Mouse (Mus musculus): ENCODE measurements around the gene Rab11b. TPM values are rescaled to one million over a fixed set of nuclear protein-coding genes. Genes with fewer than 3 reads are reported as not detected.

The Rab11b gene
- 270 and 277 TPM in 2 replicates for polyA plus RNA-seq (2014; fragmentation: Nextera tagmentation; extraction: Ambion mirVana)

DNA sequence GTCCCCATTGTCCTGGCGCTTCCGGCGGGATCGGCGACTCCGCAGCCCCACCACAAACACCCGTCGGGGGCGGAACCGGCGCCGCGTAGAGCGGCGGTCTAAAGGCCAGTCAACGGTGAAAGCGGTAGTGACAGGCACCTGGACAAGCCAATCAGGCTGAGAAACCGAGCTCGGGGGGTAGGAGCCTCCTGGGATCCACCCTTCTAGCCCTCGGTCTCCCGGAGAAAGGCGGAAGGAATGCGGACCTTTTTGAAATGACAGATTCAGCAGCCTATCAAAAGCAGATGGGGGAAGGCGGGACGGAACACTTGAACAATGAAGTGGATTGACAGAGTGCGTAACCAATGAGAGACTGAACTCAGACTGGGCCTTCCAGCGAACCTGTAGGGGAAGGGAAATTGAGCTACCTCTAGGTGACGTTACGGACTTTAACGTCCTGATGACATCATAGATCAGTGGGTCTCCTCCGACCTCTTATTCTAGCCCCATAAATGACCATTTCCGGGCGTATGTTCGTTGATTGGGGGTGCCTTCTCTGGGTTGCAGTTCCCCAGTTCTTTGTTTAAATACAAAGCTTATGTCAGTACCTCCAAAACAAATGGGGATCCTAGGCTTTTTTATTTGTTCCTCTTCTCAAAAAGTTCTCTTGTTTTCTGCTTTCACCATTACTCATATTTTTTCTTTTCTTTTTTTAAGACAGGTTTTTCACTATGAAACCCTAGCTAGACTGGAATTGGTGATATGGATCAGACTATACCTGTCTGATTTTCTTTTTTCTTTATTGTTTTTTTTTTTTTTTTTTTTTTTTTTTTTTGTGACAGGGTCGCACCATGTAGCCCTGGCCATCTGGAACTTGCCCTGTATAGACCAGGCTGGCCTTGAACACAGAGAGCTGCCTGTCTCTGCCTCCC, at the start of gene Rab11b:
Gene Rab11b, minus strand, starts transcription at position 276 of the 911 bp plus-strand sequence.
- no peaks in the 10 kb centered on the region for H3K27me3 ChIP-seq (ENCODE audit: control insufficient read depth, insufficient read depth, low read length)
- H3K9me3 ChIP-seq (ENCODE audit: control insufficient read depth, low read length) = no peaks in the 10 kb centered on the region
- H3K27ac ChIP-seq (replicated peaks; ENCODE audit: low read depth, low read length) = peak within 1 kb of the TSS; percentile 99
- DNase-seq (ENCODE audit: low spot score) = peak; percentile 99
- no peaks in the 10 kb centered on the region for H3K36me3 ChIP-seq (ENCODE audit: control insufficient read depth, insufficient read depth, low read length)
- peaks cover 13% of the 10 kb centered on the region for H3K4me1 ChIP-seq (ENCODE audit: control insufficient read depth, insufficient read depth, low read length)
- peak within 1 kb of the TSS; percentile 99 for H3K9ac ChIP-seq (ENCODE audit: low read length)
- peak; percentile 99 for ATAC-seq (ENCODE audit: insufficient number of reproducible peaks, low FRiP score, low TSS enrichment, low read depth)
- H3K4me3 ChIP-seq (ENCODE audit: low read depth, low read length) = peak within 1 kb of the TSS; percentile 80
- peak within 1 kb of the TSS; percentile 57 for H3K4me2 ChIP-seq (ENCODE audit: low read depth, severe bottlenecking)
- 3% methylated on average over 35 of the region's 35 CpGs for WGBS

DNA sequence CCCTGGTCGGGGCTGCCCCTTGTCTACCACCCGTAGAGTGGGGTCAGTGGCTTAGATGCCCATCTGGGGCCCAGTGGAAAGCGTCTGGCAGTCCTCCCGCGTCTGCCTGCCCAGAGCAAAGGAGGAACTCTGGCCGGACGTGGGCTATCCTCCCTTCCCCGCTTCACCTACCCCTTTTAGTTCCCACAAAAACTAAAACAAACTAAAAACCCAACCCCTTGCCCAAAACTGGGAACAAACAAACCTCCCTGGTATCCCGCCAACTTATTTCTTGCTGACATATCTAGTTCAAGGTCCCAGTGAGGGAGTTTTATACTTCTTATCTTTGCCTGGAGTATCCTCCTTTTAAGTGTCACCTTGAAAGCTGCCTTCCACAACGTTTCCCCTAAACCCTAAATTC, 47.9 kb upstream of the Rab11b start:
- no peak for DNase-seq (ENCODE audit: low spot score)
- H3K27ac ChIP-seq (replicated peaks; ENCODE audit: low read depth, low read length) = no peak overlapping the region
- H3K9me3 ChIP-seq (ENCODE audit: control insufficient read depth, low read length) = no peaks in the 10 kb centered on the region; the same call in 1 of the 2 replicates
- H3K4me2 ChIP-seq (ENCODE audit: low read depth, severe bottlenecking) = no peak overlapping the region
- H3K4me3 ChIP-seq (ENCODE audit: low read depth, low read length) = no peak overlapping the region
- no peaks in the 10 kb centered on the region for H3K4me1 ChIP-seq (ENCODE audit: control insufficient read depth, insufficient read depth, low read length)
- no peak overlapping the region for H3K9ac ChIP-seq (ENCODE audit: low read length)
- no peaks in the 10 kb centered on the region; the same call in 1 of the 2 replicates for H3K27me3 ChIP-seq (ENCODE audit: control insufficient read depth, insufficient read depth, low read length)
- 42% methylated on average over 10 of the region's 10 CpGs for WGBS
- no peaks in the 10 kb centered on the region for H3K36me3 ChIP-seq (ENCODE audit: control insufficient read depth, insufficient read depth, low read length)
- ATAC-seq (ENCODE audit: insufficient number of reproducible peaks, low FRiP score, low TSS enrichment, low read depth) = no peak

DNA sequence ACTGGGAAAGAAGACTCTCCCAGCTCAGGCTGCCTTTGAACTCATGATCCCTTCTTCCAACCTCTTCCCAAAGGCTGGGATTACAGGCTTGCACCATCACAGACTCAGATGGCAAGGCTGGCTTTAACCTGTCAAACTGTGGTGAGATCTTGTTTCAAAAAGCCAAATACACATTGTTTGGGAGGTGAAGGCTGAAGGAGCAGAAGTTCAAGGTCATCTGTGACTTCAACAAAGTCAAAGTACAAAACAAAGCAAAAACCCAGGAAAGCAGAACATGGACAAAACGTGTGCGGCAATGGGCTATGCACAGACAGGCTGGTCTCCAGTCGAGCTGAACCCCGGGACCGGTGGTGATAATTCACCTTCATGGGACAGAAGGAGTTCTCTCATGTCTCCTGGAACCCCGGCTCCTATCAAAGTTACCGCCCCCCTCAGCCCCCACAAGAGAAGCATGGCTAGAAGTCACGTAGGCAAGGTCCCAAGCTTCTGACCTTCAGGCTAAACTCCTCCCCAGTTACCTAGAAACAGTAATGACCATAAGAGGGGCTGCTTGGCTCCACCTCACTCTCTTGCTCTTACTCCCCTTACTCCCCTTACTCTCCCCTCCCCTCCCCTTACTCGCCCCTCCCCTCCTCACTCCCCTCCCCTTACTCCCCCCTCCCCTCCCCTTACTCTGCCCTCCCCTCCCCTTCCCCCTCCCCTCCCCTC, 47.0 kb upstream of the Rab11b start:
- Histone ChIP-seq H3K4me3 (ENCODE audit: low read depth, low read length) (no peak overlapping the region), H3K4me2 (ENCODE audit: low read depth, severe bottlenecking) (no peak overlapping the region), H3K27ac (replicated peaks; ENCODE audit: low read depth, low read length) (no peak overlapping the region), H3K36me3 (ENCODE audit: control insufficient read depth, insufficient read depth, low read length) (no peaks in the 10 kb centered on the region), H3K27me3 (ENCODE audit: control insufficient read depth, insufficient read depth, low read length) (no peaks in the 10 kb centered on the region; the same call in 1 of the 2 replicates), H3K9ac (ENCODE audit: low read length) (no peak overlapping the region), H3K9me3 (ENCODE audit: control insufficient read depth, low read length) (no peaks in the 10 kb centered on the region; the same call in 1 of the 2 replicates), H3K4me1 (ENCODE audit: control insufficient read depth, insufficient read depth, low read length) (no peaks in the 10 kb centered on the region)
- DNase-seq (ENCODE audit: low spot score) (no peak), ATAC-seq (ENCODE audit: insufficient number of reproducible peaks, low FRiP score, low TSS enrichment, low read depth) (no peak)
- 59% methylated on average over 8 of the region's 9 CpGs for WGBS

DNA sequence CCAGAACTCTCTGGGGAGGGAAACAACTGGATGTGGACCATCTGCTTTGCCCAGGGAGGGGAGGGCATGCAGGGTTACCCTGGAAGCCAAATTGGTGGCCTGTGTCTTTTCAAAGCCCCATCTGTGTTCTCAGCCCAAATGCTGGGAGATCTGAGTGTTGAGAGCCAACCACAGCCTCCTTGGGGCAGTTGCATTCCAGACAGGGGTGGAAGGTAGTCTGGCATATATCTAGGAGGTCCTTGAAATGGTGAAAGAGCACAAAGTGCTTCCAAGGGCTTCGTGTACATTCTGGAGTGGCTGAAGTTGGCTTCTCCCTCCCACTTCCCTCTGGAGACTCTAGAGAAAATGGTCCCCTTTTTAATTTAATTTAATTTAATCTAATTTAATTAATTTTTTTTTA, 44.4 kb upstream of the Rab11b start:
- Histone ChIP-seq H3K9ac (ENCODE audit: low read length) (no peak overlapping the region), H3K4me1 (ENCODE audit: control insufficient read depth, insufficient read depth, low read length) (no peaks in the 10 kb centered on the region), H3K36me3 (ENCODE audit: control insufficient read depth, insufficient read depth, low read length) (no peaks in the 10 kb centered on the region), H3K27me3 (ENCODE audit: control insufficient read depth, insufficient read depth, low read length) (no peaks in the 10 kb centered on the region), H3K4me2 (ENCODE audit: low read depth, severe bottlenecking) (no peak overlapping the region), H3K4me3 (ENCODE audit: low read depth, low read length) (no peak overlapping the region), H3K9me3 (ENCODE audit: control insufficient read depth, low read length) (no peaks in the 10 kb centered on the region), H3K27ac (replicated peaks; ENCODE audit: low read depth, low read length) (no peak overlapping the region)
- DNase-seq (ENCODE audit: low spot score) = no peak
- no peak for ATAC-seq (ENCODE audit: insufficient number of reproducible peaks, low FRiP score, low TSS enrichment, low read depth)
- 62% methylated on average over 1 of the region's 1 CpGs for WGBS

DNA sequence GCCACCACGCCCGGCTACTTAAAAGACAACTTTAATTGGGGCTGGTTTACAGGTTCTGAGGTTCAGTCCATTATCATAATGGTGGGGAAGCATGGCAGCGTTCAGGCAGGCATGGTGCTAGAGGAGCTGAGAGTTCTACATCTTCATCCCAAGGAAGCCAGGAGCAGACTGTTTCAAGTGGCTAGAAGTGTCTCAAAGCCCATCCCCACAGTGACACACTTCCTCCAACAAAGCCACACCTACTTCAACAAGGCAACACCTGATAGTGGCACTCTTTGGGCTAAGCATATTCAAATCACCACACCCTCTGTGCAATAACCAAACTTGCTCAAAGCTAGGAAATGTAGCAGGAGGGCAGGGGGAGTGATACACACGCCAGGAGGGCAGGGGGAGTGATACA, 43.9 kb upstream of the Rab11b start:
- Histone ChIP-seq H3K36me3 (ENCODE audit: control insufficient read depth, insufficient read depth, low read length) (no peaks in the 10 kb centered on the region), H3K27ac (replicated peaks; ENCODE audit: low read depth, low read length) (no peak overlapping the region), H3K27me3 (ENCODE audit: control insufficient read depth, insufficient read depth, low read length) (no peaks in the 10 kb centered on the region), H3K4me1 (ENCODE audit: control insufficient read depth, insufficient read depth, low read length) (no peaks in the 10 kb centered on the region), H3K9me3 (ENCODE audit: control insufficient read depth, low read length) (no peaks in the 10 kb centered on the region), H3K9ac (ENCODE audit: low read length) (no peak overlapping the region), H3K4me2 (ENCODE audit: low read depth, severe bottlenecking) (no peak overlapping the region), H3K4me3 (ENCODE audit: low read depth, low read length) (no peak overlapping the region)
- WGBS = 55% methylated on average over 4 of the region's 4 CpGs
- DNase-seq (ENCODE audit: low spot score) = no peak
- no peak for ATAC-seq (ENCODE audit: insufficient number of reproducible peaks, low FRiP score, low TSS enrichment, low read depth)

DNA sequence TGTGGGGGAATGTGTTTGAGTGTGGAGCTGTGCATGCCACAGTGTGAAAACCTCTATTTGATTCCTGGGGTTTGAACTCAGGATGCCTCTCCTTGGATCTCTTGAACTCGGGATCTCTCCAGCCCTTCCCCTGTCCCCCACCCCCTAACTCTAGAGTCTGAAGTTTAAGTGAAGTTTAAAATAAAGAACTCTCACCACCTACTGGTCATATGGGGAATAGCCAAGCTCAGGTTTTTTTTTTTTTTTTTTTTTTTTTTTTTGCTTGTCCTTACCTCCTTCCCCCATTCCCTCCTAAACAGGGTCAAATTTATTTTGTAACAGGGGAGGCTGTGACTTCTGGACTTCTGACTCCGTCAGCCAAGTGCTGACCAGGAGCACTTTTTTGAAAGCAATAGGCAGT, 41.9 kb upstream of the Rab11b start:
- Histone ChIP-seq H3K27ac (replicated peaks; ENCODE audit: low read depth, low read length) (no peak overlapping the region), H3K9ac (ENCODE audit: low read length) (no peak overlapping the region), H3K36me3 (ENCODE audit: control insufficient read depth, insufficient read depth, low read length) (no peaks in the 10 kb centered on the region), H3K4me2 (ENCODE audit: low read depth, severe bottlenecking) (no peak overlapping the region), H3K9me3 (ENCODE audit: control insufficient read depth, low read length) (no peaks in the 10 kb centered on the region), H3K27me3 (ENCODE audit: control insufficient read depth, insufficient read depth, low read length) (no peaks in the 10 kb centered on the region), H3K4me1 (ENCODE audit: control insufficient read depth, insufficient read depth, low read length) (no peaks in the 10 kb centered on the region), H3K4me3 (ENCODE audit: low read depth, low read length) (no peak overlapping the region)
- no peak for DNase-seq (ENCODE audit: low spot score)
- ATAC-seq (ENCODE audit: insufficient number of reproducible peaks, low FRiP score, low TSS enrichment, low read depth) = no peak
- 10% methylated on average over 2 of the region's 2 CpGs for WGBS

DNA sequence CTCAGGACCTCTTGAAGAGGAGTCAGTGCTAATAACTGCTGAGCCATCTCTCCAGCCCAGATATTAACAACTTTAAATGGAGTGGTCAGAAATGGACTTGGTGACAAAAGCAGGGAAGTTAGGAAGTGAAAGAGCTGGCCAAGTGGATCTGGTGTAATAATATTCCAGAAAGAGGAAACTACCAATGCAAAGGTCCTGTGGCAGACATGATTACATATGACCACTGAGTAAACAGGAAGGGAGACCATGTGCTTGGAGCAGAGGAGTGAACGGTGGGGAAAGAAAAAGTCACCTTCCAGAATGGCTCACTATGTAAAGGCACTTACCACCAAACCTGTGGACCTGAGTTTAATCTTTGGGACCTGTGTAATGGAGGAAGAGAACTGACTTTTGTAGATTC, 38.9 kb upstream of the Rab11b start:
- Histone ChIP-seq H3K36me3 (ENCODE audit: control insufficient read depth, insufficient read depth, low read length) (no peaks in the 10 kb centered on the region), H3K4me1 (ENCODE audit: control insufficient read depth, insufficient read depth, low read length) (no peaks in the 10 kb centered on the region), H3K9me3 (ENCODE audit: control insufficient read depth, low read length) (no peaks in the 10 kb centered on the region), H3K27ac (replicated peaks; ENCODE audit: low read depth, low read length) (no peak overlapping the region), H3K27me3 (ENCODE audit: control insufficient read depth, insufficient read depth, low read length) (no peaks in the 10 kb centered on the region), H3K4me2 (ENCODE audit: low read depth, severe bottlenecking) (no peak overlapping the region), H3K9ac (ENCODE audit: low read length) (no peak overlapping the region), H3K4me3 (ENCODE audit: low read depth, low read length) (no peak overlapping the region)
- ATAC-seq (ENCODE audit: insufficient number of reproducible peaks, low FRiP score, low TSS enrichment, low read depth) (no peak), DNase-seq (ENCODE audit: low spot score) (no peak)
- WGBS = 78% methylated on average over 1 of the region's 1 CpGs

DNA sequence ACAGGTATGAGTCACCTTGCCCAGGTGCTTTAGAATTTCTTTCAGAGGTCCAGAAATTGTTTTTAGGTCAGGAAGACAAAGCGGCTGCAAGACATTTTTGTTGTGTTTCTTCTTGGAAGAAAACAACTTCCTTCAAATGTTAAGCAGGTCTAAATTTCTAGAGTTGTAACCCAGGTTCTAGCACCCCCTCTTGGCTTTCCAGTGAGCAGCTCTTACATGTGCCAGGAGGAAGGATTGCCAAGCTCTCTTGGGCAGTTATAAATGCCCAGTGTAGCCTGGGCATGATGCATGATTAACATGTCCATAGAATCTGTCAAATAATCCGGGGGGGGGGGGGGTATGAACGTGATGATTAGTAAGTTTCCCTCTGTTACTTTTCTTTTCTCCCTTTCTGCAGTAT, 38.0 kb upstream of the Rab11b start:
- H3K4me2 ChIP-seq (ENCODE audit: low read depth, severe bottlenecking) = no peak overlapping the region
- no peaks in the 10 kb centered on the region for H3K9me3 ChIP-seq (ENCODE audit: control insufficient read depth, low read length)
- H3K27ac ChIP-seq (replicated peaks; ENCODE audit: low read depth, low read length) = no peak overlapping the region
- no peak overlapping the region for H3K4me3 ChIP-seq (ENCODE audit: low read depth, low read length)
- DNase-seq (ENCODE audit: low spot score) (no peak), ATAC-seq (ENCODE audit: insufficient number of reproducible peaks, low FRiP score, low TSS enrichment, low read depth) (no peak)
- H3K27me3 ChIP-seq (ENCODE audit: control insufficient read depth, insufficient read depth, low read length) = no peaks in the 10 kb centered on the region
- H3K36me3 ChIP-seq (ENCODE audit: control insufficient read depth, insufficient read depth, low read length) = no peaks in the 10 kb centered on the region
- WGBS = 63% methylated on average over 3 of the region's 3 CpGs
- no peak overlapping the region; the same call in 1 of the 2 replicates for H3K9ac ChIP-seq (ENCODE audit: low read length)
- H3K4me1 ChIP-seq (ENCODE audit: control insufficient read depth, insufficient read depth, low read length) = no peaks in the 10 kb centered on the region
